Mouse (Mus musculus) midbrain, embryonic 12.5 days (tissue): ENCODE data around the gene Nkiras1. TPM values are rescaled to one million over a fixed set of nuclear protein-coding genes. Genes with fewer than 3 reads are reported as not detected.

Experiments used
- ATAC-seq: fragments of 200-750 bp; cut with Nextera tagmentation; 2 replicates; pipeline ENCODE4 v1.8.0; 2017; ENCODE audit warnings: low read depth, moderate TSS enrichment, moderate library complexity; ENCODE audit not compliant: low FRiP score
- H3K27ac ChIP-seq: fragments of 300-500 bp; sonication (generic); replicated peaks from 2 replicates; pipeline ENCODE4 v1.5.1; 2016; ENCODE audit warnings: mild to moderate bottlenecking
- H3K27me3 ChIP-seq: fragments of 300-500 bp; sonication (generic); 2 replicates; pipeline ENCODE4 v1.6.1; 2016; ENCODE audit warnings: mild to moderate bottlenecking
- H3K36me3 ChIP-seq: fragments of 300-500 bp; sonication (generic); 2 replicates; pipeline ENCODE4 v1.6.1; 2016
- H3K4me1 ChIP-seq: fragments of 300-500 bp; sonication (generic); 2 replicates; pipeline ENCODE4 v1.6.1; 2016
- H3K4me2 ChIP-seq: fragments of 300-500 bp; sonication (generic); replicated peaks from 2 replicates; pipeline ENCODE4 v1.6.1; 2016; ENCODE audit warnings: mild to moderate bottlenecking, moderate library complexity
- H3K4me3 ChIP-seq: fragments of 300-500 bp; sonication (generic); 2 replicates; pipeline ENCODE4 v1.5.1; 2016; ENCODE audit warnings: mild to moderate bottlenecking
- H3K9ac ChIP-seq: fragments of 300-500 bp; sonication (generic); replicated peaks from 2 replicates; pipeline ENCODE4 v1.6.1; 2016; ENCODE audit warnings: mild to moderate bottlenecking, moderate library complexity
- H3K9me3 ChIP-seq: fragments of 300-500 bp; sonication (generic); 2 replicates; pipeline ENCODE4 v1.6.1; 2016; ENCODE audit warnings: mild to moderate bottlenecking
- WGBS: fragments of 180-500 bp; shearing (Covaris S2); methylation state at CpG from one replicate; pipeline ENCODE4 v1.1.7; 2016; 5-methylcytosine and 5-hydroxymethylcytosine counted together
- polyA plus RNA-seq: library from polyadenylated mRNA; unstranded; fragments of >200 nt; fragmentation: Nextera tagmentation; extraction: Ambion mirVana; gene quantifications from 2 replicates; pipeline ENCODE4 v1.2.1, GENCODE M21; 2016

Nkiras1 gene
- polyA plus RNA-seq, 1 experiment from 2014 or later = 20.3 TPM

GRCm38 (mm10) chr14:18286441-18286840 lies 15.5 kb downstream of the Nkiras1 start:
- 0 out of 2 replicates have a peak, but pooled peaks cover 10% of the 10 kb centered on the region for H3K36me3 ChIP-seq
- no peak overlapping the region for H3K4me3 ChIP-seq
- no peaks in the 10 kb centered on the region for H3K27me3 ChIP-seq
- no peak overlapping the region for H3K4me2 ChIP-seq
- no peak overlapping the region for H3K9ac ChIP-seq
- H3K9me3 ChIP-seq = no peaks in the 10 kb centered on the region
- WGBS = 91% methylated on average over 2 of the region's 2 CpGs
- H3K27ac ChIP-seq = no peak overlapping the region
- no peak for ATAC-seq
- H3K4me1 ChIP-seq = no peaks in the 10 kb centered on the region

- Histone ChIP-seq H3K9me3 (no peaks in the 10 kb centered on the region), H3K4me3 (no peak overlapping the region), H3K27ac (no peak overlapping the region), H3K4me2 (no peak overlapping the region), H3K9ac (no peak overlapping the region), H3K27me3 (no peaks in the 10 kb centered on the region), H3K36me3 (0 out of 2 replicates have a peak, but pooled peaks cover 5% of the 10 kb centered on the region), H3K4me1 (no peaks in the 10 kb centered on the region)
- ATAC-seq = no peak
- 81% methylated on average over 2 of the region's 2 CpGs for WGBS
Measured at GRCm38 (mm10) chr14:18287391-18287790, 16.5 kb downstream of the Nkiras1 start.

GRCm38 (mm10) chr14:18292111-18292510 lies 21.2 kb downstream of the Nkiras1 start:
- Histone ChIP-seq H3K9me3 (no peaks in the 10 kb centered on the region), H3K9ac (no peak overlapping the region), H3K4me2 (no peak overlapping the region), H3K4me3 (no peak overlapping the region), H3K27ac (no peak overlapping the region), H3K36me3 (no peaks in the 10 kb centered on the region), H3K4me1 (no peaks in the 10 kb centered on the region), H3K27me3 (no peaks in the 10 kb centered on the region)
- 94% methylated on average over 3 of the region's 3 CpGs for WGBS
- no peak for ATAC-seq

GRCm38 (mm10) chr14:18292578-18292977 lies 21.6 kb downstream of the Nkiras1 start:
- Histone ChIP-seq H3K9me3 (no peaks in the 10 kb centered on the region), H3K4me3 (no peak overlapping the region), H3K36me3 (no peaks in the 10 kb centered on the region), H3K9ac (no peak overlapping the region), H3K4me2 (no peak overlapping the region), H3K27ac (no peak overlapping the region), H3K27me3 (no peaks in the 10 kb centered on the region), H3K4me1 (no peaks in the 10 kb centered on the region)
- 91% methylated on average over 3 of the region's 3 CpGs for WGBS
- ATAC-seq = no peak

- Histone ChIP-seq H3K27ac (no peak overlapping the region), H3K27me3 (no peaks in the 10 kb centered on the region), H3K36me3 (0 out of 2 replicates have a peak, but pooled peaks cover 4% of the 10 kb centered on the region), H3K4me1 (no peaks in the 10 kb centered on the region), H3K9me3 (no peaks in the 10 kb centered on the region), H3K4me3 (no peak overlapping the region), H3K9ac (no peak overlapping the region), H3K4me2 (no peak overlapping the region)
- WGBS = 89% methylated on average over 2 of the region's 2 CpGs
- ATAC-seq = no peak
Measured at GRCm38 (mm10) chr14:18297441-18297840, 26.5 kb downstream of the Nkiras1 start.

- ATAC-seq = no peak
- Histone ChIP-seq H3K27me3 (no peaks in the 10 kb centered on the region), H3K4me1 (no peaks in the 10 kb centered on the region), H3K4me2 (no peak overlapping the region), H3K36me3 (0 out of 2 replicates have a peak, but pooled peaks cover 4% of the 10 kb centered on the region), H3K9me3 (no peaks in the 10 kb centered on the region), H3K4me3 (no peak overlapping the region), H3K27ac (no peak overlapping the region), H3K9ac (no peak overlapping the region)
- WGBS = 91% methylated on average over 2 of the region's 2 CpGs
Measured at GRCm38 (mm10) chr14:18298874-18299273, 27.9 kb downstream of the Nkiras1 start.

GRCm38 (mm10) chr14:18300676-18301075 lies 29.7 kb downstream of the Nkiras1 start:
- Histone ChIP-seq H3K4me2 (no peak overlapping the region), H3K4me3 (no peak overlapping the region), H3K27me3 (no peaks in the 10 kb centered on the region), H3K36me3 (0 out of 2 replicates have a peak, but pooled peaks cover 7% of the 10 kb centered on the region), H3K9me3 (no peaks in the 10 kb centered on the region), H3K27ac (no peak overlapping the region), H3K9ac (no peak overlapping the region), H3K4me1 (no peaks in the 10 kb centered on the region)
- no peak for ATAC-seq
- 99% methylated on average over 2 of the region's 2 CpGs for WGBS

- H3K9ac ChIP-seq = no peak overlapping the region
- no peak overlapping the region for H3K4me2 ChIP-seq
- no peaks in the 10 kb centered on the region for H3K9me3 ChIP-seq
- 84% methylated on average over 3 of the region's 3 CpGs for WGBS
- peaks cover 11% of the 10 kb centered on the region; the same call in 1 of the 2 replicates for H3K36me3 ChIP-seq
- no peaks in the 10 kb centered on the region for H3K4me1 ChIP-seq
- no peak for ATAC-seq
- no peak overlapping the region for H3K27ac ChIP-seq
- H3K4me3 ChIP-seq = no peak overlapping the region
- no peaks in the 10 kb centered on the region for H3K27me3 ChIP-seq
Measured at GRCm38 (mm10) chr14:18301591-18301990, 30.7 kb downstream of the Nkiras1 start.

GRCm38 (mm10) chr14:18302750-18303149 lies 31.8 kb downstream of the Nkiras1 start:
- WGBS = 81% methylated on average over 3 of the region's 3 CpGs
- Histone ChIP-seq H3K36me3 (peaks cover 11% of the 10 kb centered on the region; the same call in 1 of the 2 replicates), H3K27ac (no peak overlapping the region), H3K9ac (no peak overlapping the region), H3K4me2 (no peak overlapping the region), H3K4me1 (no peaks in the 10 kb centered on the region), H3K4me3 (no peak overlapping the region), H3K9me3 (no peaks in the 10 kb centered on the region), H3K27me3 (no peaks in the 10 kb centered on the region)
- ATAC-seq = no peak

- WGBS = 86% methylated on average over 4 of the region's 4 CpGs
- H3K9ac ChIP-seq = no peak overlapping the region
- peaks cover 11% of the 10 kb centered on the region; the same call in 1 of the 2 replicates for H3K36me3 ChIP-seq
- no peak overlapping the region for H3K4me2 ChIP-seq
- no peak for ATAC-seq
- no peak overlapping the region for H3K4me3 ChIP-seq
- no peaks in the 10 kb centered on the region for H3K9me3 ChIP-seq
- H3K27me3 ChIP-seq = no peaks in the 10 kb centered on the region
- no peak overlapping the region for H3K27ac ChIP-seq
- H3K4me1 ChIP-seq = no peaks in the 10 kb centered on the region
Measured at GRCm38 (mm10) chr14:18303262-18303661, 32.3 kb downstream of the Nkiras1 start.

- Histone ChIP-seq H3K4me1 (no peaks in the 10 kb centered on the region), H3K9ac (no peak overlapping the region), H3K36me3 (peaks cover 7% of the 10 kb centered on the region; the same call in 1 of the 2 replicates), H3K27me3 (no peaks in the 10 kb centered on the region), H3K27ac (no peak overlapping the region), H3K9me3 (no peaks in the 10 kb centered on the region), H3K4me2 (no peak overlapping the region), H3K4me3 (no peak overlapping the region)
- ATAC-seq = no peak
- WGBS = 93% methylated on average over 5 of the region's 5 CpGs
Measured at GRCm38 (mm10) chr14:18304165-18304564, 33.2 kb downstream of the Nkiras1 start.

- no peak for ATAC-seq
- no peaks in the 10 kb centered on the region for H3K4me1 ChIP-seq
- no peak overlapping the region for H3K27ac ChIP-seq
- WGBS = 88% methylated on average over 11 of the region's 11 CpGs
- H3K4me3 ChIP-seq = no peak overlapping the region
- H3K9ac ChIP-seq = no peak overlapping the region
- 0 out of 2 replicates have a peak, but pooled peaks cover 4% of the 10 kb centered on the region for H3K36me3 ChIP-seq
- no peaks in the 10 kb centered on the region for H3K9me3 ChIP-seq
- no peak overlapping the region for H3K4me2 ChIP-seq
- no peaks in the 10 kb centered on the region for H3K27me3 ChIP-seq
Measured at GRCm38 (mm10) chr14:18317457-18318411, 46.8 kb downstream of the Nkiras1 start.
